Comparison of ENCODE assay signal across 27 mouse cellular contexts in genomic region chr6:78303187-78303740, GRCm38 (mm10).
DNase-seq lines count a peak whose midpoint lies in the region; ATAC-seq and TF ChIP-seq lines count a peak whose summit lies in the region.
"Had no signal": no experiment of that assay in that cellular context is flagged by ENCODE, and none has a peak within 500 bp of the region (broad histone marks: within the 10 kb centered on the region; RNA-seq: fewer than 3 reads in every experiment).

No protein-coding gene starts in this region.

- no peaks in the 10 kb centered on the region for H3K9me3 ChIP-seq in embryonic facial prominence, embryonic 14.5 days (ENCODE audit: control insufficient read depth, low read length)
- no peaks in the 10 kb centered on the region for H3K9me3 ChIP-seq in embryonic facial prominence, embryonic 10.5 days
- H3K9me3 ChIP-seq in lung, embryonic 16.5 days (ENCODE audit: control insufficient read depth, low read length): no peaks in the 10 kb centered on the region
- H3K9me3 ChIP-seq in kidney, embryonic 16.5 days (ENCODE audit: low read length): no peaks in the 10 kb centered on the region
- H3K9me3 ChIP-seq: embryonic facial prominence, embryonic 15.5 days; heart, embryonic 15.5 days; limb, embryonic 15.5 days; midbrain, embryonic 15.5 days; neural tube, embryonic 13.5 days had no signal

- H3K27ac ChIP-seq in embryonic facial prominence, embryonic 14.5 days (replicated peaks; ENCODE audit: low read depth, low read length): no peak overlapping the region
- H3K27ac ChIP-seq in embryonic facial prominence, embryonic 10.5 days (replicated peaks): no peak overlapping the region
- H3K27ac ChIP-seq in lung, embryonic 16.5 days (ENCODE audit: low read length): no peak overlapping the region
- no peak overlapping the region for H3K27ac ChIP-seq in kidney, embryonic 16.5 days (ENCODE audit: low read length)
- H3K27ac ChIP-seq: embryonic facial prominence, embryonic 15.5 days; heart, embryonic 15.5 days; limb, embryonic 15.5 days; liver, embryonic 14.5 days; midbrain, embryonic 15.5 days; neural tube, embryonic 13.5 days had no signal

- no peak for TF ChIP-seq CTCF in lung, adult 2 months (IDR thresholded peaks at IDR 0.05; ENCODE audit: insufficient read depth, low read length)

- H3K36me3 ChIP-seq in embryonic facial prominence, embryonic 14.5 days (ENCODE audit: control insufficient read depth, insufficient read depth, low read length): no peaks in the 10 kb centered on the region
- H3K36me3 ChIP-seq in embryonic facial prominence, embryonic 10.5 days (replicated peaks): no peaks in the 10 kb centered on the region
- no peaks in the 10 kb centered on the region for H3K36me3 ChIP-seq in lung, embryonic 16.5 days (ENCODE audit: control insufficient read depth, insufficient read depth, low read length)
- H3K36me3 ChIP-seq in kidney, embryonic 16.5 days (ENCODE audit: insufficient read depth, low read length): no peaks in the 10 kb centered on the region
- H3K36me3 ChIP-seq: embryonic facial prominence, embryonic 15.5 days; heart, embryonic 15.5 days; limb, embryonic 15.5 days; midbrain, embryonic 15.5 days; neural tube, embryonic 13.5 days had no signal

- no peak for TF ChIP-seq POLR2A in lung, adult 2 months (IDR thresholded peaks at IDR 0.05; ENCODE audit: borderline replicate concordance, extremely low read depth, low read depth, low read length)

- H3K4me2 ChIP-seq in embryonic facial prominence, embryonic 14.5 days (ENCODE audit: low read depth, low read length): no peak overlapping the region
- no peak overlapping the region for H3K4me2 ChIP-seq in lung, embryonic 16.5 days (ENCODE audit: low read depth, low read length)
- no peak overlapping the region for H3K4me2 ChIP-seq in kidney, embryonic 16.5 days (replicated peaks; ENCODE audit: low read depth, low read length)
- H3K4me2 ChIP-seq: embryonic facial prominence, embryonic 15.5 days; heart, embryonic 15.5 days; limb, embryonic 15.5 days; midbrain, embryonic 15.5 days; neural tube, embryonic 13.5 days had no signal

- H3K4me3 ChIP-seq in embryonic facial prominence, embryonic 14.5 days (ENCODE audit: low read depth, low read length): no peak overlapping the region
- no peak overlapping the region for H3K4me3 ChIP-seq in embryonic facial prominence, embryonic 10.5 days
- H3K4me3 ChIP-seq in lung, embryonic 16.5 days (ENCODE audit: low read length): no peak overlapping the region
- no peak overlapping the region for H3K4me3 ChIP-seq in lung, adult 2 months (replicated peaks; ENCODE audit: extremely low read depth, low read depth, low read length)
- H3K4me3 ChIP-seq in kidney, embryonic 16.5 days (ENCODE audit: low read length): no peak overlapping the region
- H3K4me3 ChIP-seq: embryonic facial prominence, embryonic 15.5 days; heart, embryonic 15.5 days; limb, embryonic 15.5 days; midbrain, embryonic 15.5 days; myocyte; neural tube, embryonic 13.5 days had no signal

- H3K27me3 ChIP-seq in embryonic facial prominence, embryonic 14.5 days (replicated peaks; ENCODE audit: control insufficient read depth, insufficient read depth, low read length): no peaks in the 10 kb centered on the region
- no peaks in the 10 kb centered on the region for H3K27me3 ChIP-seq in embryonic facial prominence, embryonic 10.5 days (replicated peaks; ENCODE audit: low read depth, poor library complexity, severe bottlenecking)
- no peaks in the 10 kb centered on the region for H3K27me3 ChIP-seq in lung, embryonic 16.5 days (ENCODE audit: control insufficient read depth, insufficient read depth, low read depth, low read length)
- no peaks in the 10 kb centered on the region for H3K27me3 ChIP-seq in kidney, embryonic 16.5 days (ENCODE audit: insufficient read depth, low read length)
- H3K27me3 ChIP-seq: embryonic facial prominence, embryonic 15.5 days; heart, embryonic 15.5 days; limb, embryonic 15.5 days; midbrain, embryonic 15.5 days; neural tube, embryonic 13.5 days had no signal

- WGBS in embryonic facial prominence, embryonic 14.5 days: 71% methylated on average over 1 of the region's 1 CpGs
- WGBS in embryonic facial prominence, embryonic 10.5 days: 96% methylated on average over 1 of the region's 1 CpGs
- WGBS in lung, embryonic 16.5 days: 59% methylated on average over 1 of the region's 1 CpGs
- 60% methylated on average over 1 of the region's 1 CpGs for WGBS in lung, adult 2 months
- WGBS in kidney, embryonic 16.5 days: 76% methylated on average over 1 of the region's 1 CpGs

- peak; percentile 36 for DNase-seq in embryonic facial prominence, embryonic 14.5 days (ENCODE audit: low spot score)
- no peak for DNase-seq in embryonic facial prominence, embryonic 10.5 days (ENCODE audit: low spot score)
- DNase-seq in lung, adult 2 months: no peak
- DNase-seq in brain, adult 2 months (ENCODE audit: low read depth, low spot score): peak; percentile 35
- DNase-seq in cerebellum, postnatal 10 days: peak; percentile 87 to 92
- DNase-seq: adrenal gland, postnatal 14 days; B cell, adult 2 months; embryo, embryonic 11 days; heart, postnatal 36 days; kidney, postnatal 4 days; lung, postnatal 4 days; right cerebral cortex, adult 18-20 months; thymus, adult 18-20 months; thymus, postnatal 4 days had no signal

- H3K9ac ChIP-seq in embryonic facial prominence, embryonic 14.5 days (ENCODE audit: low read depth, low read length): no peak overlapping the region
- no peak overlapping the region for H3K9ac ChIP-seq in lung, embryonic 16.5 days (ENCODE audit: low read length)
- no peak overlapping the region for H3K9ac ChIP-seq in kidney, embryonic 16.5 days (replicated peaks; ENCODE audit: low read length)
- H3K9ac ChIP-seq: embryonic facial prominence, embryonic 15.5 days; heart, embryonic 15.5 days; limb, embryonic 15.5 days; liver, embryonic 14.5 days; midbrain, embryonic 15.5 days; neural tube, embryonic 13.5 days had no signal

- ATAC-seq in embryonic facial prominence, embryonic 14.5 days (ENCODE audit: low read depth): no peak
- ATAC-seq in lung, embryonic 16.5 days (ENCODE audit: low read depth): peak; percentile 87
- no peak for ATAC-seq in kidney, embryonic 16.5 days (ENCODE audit: low FRiP score, low TSS enrichment)
- ATAC-seq: activated CD4-positive, CD25-positive, alpha-beta regulatory T cell, adult 4 months; forebrain, embryonic 14.5 days; hindbrain, embryonic 16.5 days; intestine, embryonic 16.5 days; midbrain, embryonic 15.5 days had no signal

- no peaks in the 10 kb centered on the region for H3K4me1 ChIP-seq in embryonic facial prominence, embryonic 14.5 days (ENCODE audit: control insufficient read depth, insufficient read depth, low read length)
- no peaks in the 10 kb centered on the region for H3K4me1 ChIP-seq in embryonic facial prominence, embryonic 10.5 days
- H3K4me1 ChIP-seq in lung, embryonic 16.5 days (replicated peaks; ENCODE audit: control insufficient read depth, insufficient read depth, low read length): no peaks in the 10 kb centered on the region
- H3K4me1 ChIP-seq in lung, adult 2 months (ENCODE audit: control insufficient read depth, insufficient read depth, low read length): no peaks in the 10 kb centered on the region
- H3K4me1 ChIP-seq in kidney, embryonic 16.5 days (ENCODE audit: insufficient read depth, low read length): no peaks in the 10 kb centered on the region
- H3K4me1 ChIP-seq: embryonic facial prominence, embryonic 15.5 days; heart, embryonic 15.5 days; limb, embryonic 15.5 days; midbrain, embryonic 15.5 days; neural tube, embryonic 13.5 days had no signal

Comparison
In these comparisons a context has a peak if more than half of its experiments do, and no peak if none do; other contexts are left out.
1. DNase-seq: peak in embryonic facial prominence, embryonic 14.5 days (single experiment), brain, adult 2 months (single experiment) and cerebellum, postnatal 10 days (2 of 2); none in embryonic facial prominence, embryonic 10.5 days (single experiment) and lung, adult 2 months (single experiment).